Mouse (Mus musculus): Measurements from ENCODE around the gene BC025446. TPM values are rescaled to one million over a fixed set of nuclear protein-coding genes. Genes with fewer than 3 reads are reported as not detected.
"Not testable (repeated sequence)": the region's sequence is repeated elsewhere in the genome, so short reads cannot be mapped to it uniquely, and the experiment has no call there.

Gene BC025446
- not detected in 2 replicates for polyA plus RNA-seq (2016; fragmentation: Nextera tagmentation; extraction: Ambion mirVana)

GRCm38 (mm10) chr15:75215778-75216691 lies at the start of gene BC025446:
TSS of gene BC025446 (plus strand) at chr15:75216376.
- Histone ChIP-seq H3K27me3 (no peaks in the 10 kb centered on the region), H3K4me1 (no peaks in the 10 kb centered on the region), H3K27ac (no peak within 1 kb of the TSS), H3K4me2 (no peak within 1 kb of the TSS), H3K9ac (no peak within 1 kb of the TSS), H3K9me3 (no peaks in the 10 kb centered on the region; the same call in 1 of the 2 replicates), H3K36me3 (replicated peaks) (no peaks in the 10 kb centered on the region), H3K4me3 (replicated peaks) (no peak within 1 kb of the TSS)
- ATAC-seq (ENCODE audit: low FRiP score), result no peak
- WGBS, result 81% methylated on average over 7 of the region's 7 CpGs

- Histone ChIP-seq H3K36me3 (replicated peaks) (no peaks in the 10 kb centered on the region), H3K4me2 (no peak overlapping the region), H3K27me3 (no peaks in the 10 kb centered on the region), H3K4me1 (no peaks in the 10 kb centered on the region), H3K4me3 (replicated peaks) (no peak overlapping the region), H3K9me3 (no peaks in the 10 kb centered on the region), H3K9ac (no peak overlapping the region), H3K27ac (no peak overlapping the region)
- no peak for ATAC-seq (ENCODE audit: low FRiP score)
- WGBS, result 78% methylated on average over 1 of the region's 1 CpGs
These were observed 40.7 kb upstream of the BC025446 start for GRCm38 (mm10) chr15:75175506-75175905.

GRCm38 (mm10) chr15:75186291-75186690 lies 29.9 kb upstream of the BC025446 start:
- no peaks in the 10 kb centered on the region for H3K27me3 ChIP-seq
- 24% methylated on average over 2 of the region's 2 CpGs for WGBS
- no peaks in the 10 kb centered on the region for H3K4me1 ChIP-seq
- no peaks in the 10 kb centered on the region for H3K9me3 ChIP-seq
- no peaks in the 10 kb centered on the region for H3K36me3 ChIP-seq (replicated peaks)
- no peak for ATAC-seq (ENCODE audit: low FRiP score)
- H3K27ac ChIP-seq, result no peak overlapping the region
- no peak overlapping the region for H3K4me2 ChIP-seq
- H3K9ac ChIP-seq, result no peak overlapping the region
- no peak overlapping the region for H3K4me3 ChIP-seq (replicated peaks)

- Histone ChIP-seq H3K4me2 (no peak overlapping the region), H3K9me3 (no peaks in the 10 kb centered on the region), H3K27ac (no peak overlapping the region), H3K4me1 (no peaks in the 10 kb centered on the region), H3K4me3 (replicated peaks) (no peak overlapping the region), H3K27me3 (no peaks in the 10 kb centered on the region), H3K9ac (no peak overlapping the region), H3K36me3 (replicated peaks) (no peaks in the 10 kb centered on the region)
- WGBS, result 66% methylated on average over 2 of the region's 2 CpGs
- ATAC-seq (ENCODE audit: low FRiP score), result no peak
These were observed 27.1 kb upstream of the BC025446 start for GRCm38 (mm10) chr15:75189116-75189515.

- H3K9me3 ChIP-seq; H3K4me2 ChIP-seq; H3K27ac ChIP-seq; ATAC-seq (ENCODE audit: low FRiP score); H3K36me3 ChIP-seq (replicated peaks); H3K4me3 ChIP-seq (replicated peaks); H3K9ac ChIP-seq; H3K27me3 ChIP-seq; H3K4me1 ChIP-seq: not testable (repeated sequence)
- 50% methylated on average over 2 of the region's 3 CpGs for WGBS
These were observed 25.6 kb upstream of the BC025446 start for GRCm38 (mm10) chr15:75190560-75190959.

GRCm38 (mm10) chr15:75216831-75217230 lies 655 bp downstream of the BC025446 start:
- no peak overlapping the region for H3K4me3 ChIP-seq (replicated peaks)
- H3K36me3 ChIP-seq (replicated peaks), result no peaks in the 10 kb centered on the region
- H3K27me3 ChIP-seq, result no peaks in the 10 kb centered on the region
- no peaks in the 10 kb centered on the region for H3K4me1 ChIP-seq
- H3K27ac ChIP-seq, result no peak overlapping the region
- no peak for ATAC-seq (ENCODE audit: low FRiP score)
- WGBS, result 59% methylated on average over 1 of the region's 1 CpGs
- no peaks in the 10 kb centered on the region; the same call in 1 of the 2 replicates for H3K9me3 ChIP-seq
- no peak overlapping the region for H3K9ac ChIP-seq
- no peak overlapping the region for H3K4me2 ChIP-seq

- Histone ChIP-seq H3K4me2 (no peak overlapping the region), H3K4me1 (no peaks in the 10 kb centered on the region), H3K36me3 (replicated peaks) (no peaks in the 10 kb centered on the region), H3K4me3 (replicated peaks) (no peak overlapping the region), H3K9me3 (no peaks in the 10 kb centered on the region), H3K9ac (no peak overlapping the region), H3K27me3 (no peaks in the 10 kb centered on the region), H3K27ac (no peak overlapping the region)
- no peak for ATAC-seq (ENCODE audit: low FRiP score)
These were observed 5.8 kb downstream of the BC025446 start for GRCm38 (mm10) chr15:75221942-75222341.

- ATAC-seq (ENCODE audit: low FRiP score), result no peak
- no peak overlapping the region for H3K27ac ChIP-seq
- no peak overlapping the region for H3K9ac ChIP-seq
- H3K9me3 ChIP-seq, result no peaks in the 10 kb centered on the region
- no peak overlapping the region for H3K4me2 ChIP-seq
- no peaks in the 10 kb centered on the region for H3K4me1 ChIP-seq
- H3K4me3 ChIP-seq (replicated peaks), result no peak overlapping the region
- no peaks in the 10 kb centered on the region for H3K27me3 ChIP-seq
- 85% methylated on average over 3 of the region's 3 CpGs for WGBS
- no peaks in the 10 kb centered on the region for H3K36me3 ChIP-seq (replicated peaks)
These were observed 21.6 kb downstream of the BC025446 start for GRCm38 (mm10) chr15:75237736-75238288.

GRCm38 (mm10) chr15:75240558-75240957 lies 24.4 kb downstream of the BC025446 start:
- Histone ChIP-seq H3K4me2 (no peak overlapping the region), H3K27me3 (no peaks in the 10 kb centered on the region), H3K9me3 (no peaks in the 10 kb centered on the region), H3K27ac (no peak overlapping the region), H3K9ac (no peak overlapping the region), H3K4me3 (replicated peaks) (no peak overlapping the region), H3K4me1 (no peaks in the 10 kb centered on the region), H3K36me3 (replicated peaks) (no peaks in the 10 kb centered on the region)
- no peak for ATAC-seq (ENCODE audit: low FRiP score)
- WGBS, result 83% methylated on average over 2 of the region's 2 CpGs

- Histone ChIP-seq H3K27ac (no peak overlapping the region), H3K9me3 (no peaks in the 10 kb centered on the region), H3K4me3 (replicated peaks) (no peak overlapping the region), H3K4me2 (no peak overlapping the region), H3K27me3 (no peaks in the 10 kb centered on the region), H3K9ac (no peak overlapping the region), H3K4me1 (no peaks in the 10 kb centered on the region), H3K36me3 (replicated peaks) (no peaks in the 10 kb centered on the region)
- no peak for ATAC-seq (ENCODE audit: low FRiP score)
- WGBS, result 81% methylated on average over 3 of the region's 3 CpGs
These were observed 26.8 kb downstream of the BC025446 start for GRCm38 (mm10) chr15:75242756-75243640.

GRCm38 (mm10) chr15:75254671-75255070 lies 38.5 kb downstream of the BC025446 start:
- Histone ChIP-seq H3K9ac (no peak overlapping the region), H3K4me1 (no peaks in the 10 kb centered on the region), H3K27me3 (no peaks in the 10 kb centered on the region), H3K27ac (no peak overlapping the region), H3K36me3 (replicated peaks) (no peaks in the 10 kb centered on the region), H3K4me3 (replicated peaks) (no peak overlapping the region), H3K9me3 (no peaks in the 10 kb centered on the region), H3K4me2 (no peak overlapping the region)
- ATAC-seq (ENCODE audit: low FRiP score), result no peak
- WGBS, result 84% methylated on average over 3 of the region's 3 CpGs

- no peak overlapping the region for H3K27ac ChIP-seq
- no peaks in the 10 kb centered on the region for H3K9me3 ChIP-seq
- no peaks in the 10 kb centered on the region for H3K27me3 ChIP-seq
- ATAC-seq (ENCODE audit: low FRiP score), result no peak
- H3K9ac ChIP-seq, result no peak overlapping the region
- no peaks in the 10 kb centered on the region for H3K4me1 ChIP-seq
- H3K4me3 ChIP-seq (replicated peaks), result no peak overlapping the region
- no peak overlapping the region for H3K4me2 ChIP-seq
- no peaks in the 10 kb centered on the region for H3K36me3 ChIP-seq (replicated peaks)
These were observed 49.7 kb downstream of the BC025446 start for GRCm38 (mm10) chr15:75265863-75266262.
